Mouse (Mus musculus): Measurements from ENCODE around the gene Det1. TPM values are rescaled to one million over a fixed set of nuclear protein-coding genes. Genes with fewer than 3 reads are reported as not detected.

The Det1 gene
- 12.6 and 13.5 TPM in 2 replicates for polyA plus RNA-seq (2015; fragmentation: Nextera tagmentation; extraction: Ambion mirVana)

DNA sequence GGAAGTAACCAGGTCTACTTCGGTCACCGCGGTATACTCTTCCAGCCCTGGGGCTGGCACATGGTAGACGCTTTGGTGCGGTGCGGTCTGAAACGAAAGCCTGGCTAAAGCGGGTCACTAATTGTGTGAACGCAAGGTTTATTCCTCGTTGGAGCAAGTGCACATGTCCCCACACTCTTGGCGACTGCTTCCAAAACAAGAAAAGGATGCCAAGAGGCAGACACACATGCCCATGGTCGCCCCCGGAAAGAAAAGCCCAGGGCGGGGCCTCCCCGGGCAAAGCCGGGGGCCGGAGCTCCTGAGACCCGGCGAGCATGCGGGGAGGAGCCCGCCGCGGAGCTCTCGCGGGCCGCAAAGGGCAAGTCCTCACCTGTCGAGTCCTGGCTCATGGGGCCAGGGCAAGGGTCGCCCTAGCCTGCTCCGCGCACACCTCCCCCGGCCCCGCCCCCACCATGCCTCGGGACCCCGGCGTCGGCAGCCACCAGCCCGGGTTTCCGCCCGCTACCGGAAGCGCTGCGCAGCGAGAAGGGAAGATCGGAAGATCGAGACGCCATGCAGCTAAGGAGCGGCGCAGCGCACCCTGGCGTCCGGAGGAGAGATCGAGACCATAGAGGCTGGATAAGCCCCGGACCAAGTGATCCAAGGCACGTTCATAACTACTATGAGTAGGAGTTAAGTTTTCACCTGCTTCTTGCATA is at the start of gene Det1:
Gene Det1 (minus strand): TSS at position 527 of the 698 bp plus-strand sequence.
- Histone ChIP-seq H3K36me3 (peaks cover 17% of the 10 kb centered on the region), H3K4me1 (peaks cover 13% of the 10 kb centered on the region), H3K27ac (replicated peaks) (peak within 1 kb of the TSS; percentile 88), H3K4me3 (replicated peaks) (peak within 1 kb of the TSS; percentile 90), H3K4me2 (peak within 1 kb of the TSS; percentile 61), H3K9me3 (replicated peaks) (no peaks in the 10 kb centered on the region), H3K27me3 (replicated peaks) (no peaks in the 10 kb centered on the region), H3K9ac (replicated peaks) (peak within 1 kb of the TSS; percentile 92)
- ATAC-seq (ENCODE audit: low FRiP score) = peak; percentile 96
- under 1% methylated on average over 54 of the region's 54 CpGs for WGBS

DNA sequence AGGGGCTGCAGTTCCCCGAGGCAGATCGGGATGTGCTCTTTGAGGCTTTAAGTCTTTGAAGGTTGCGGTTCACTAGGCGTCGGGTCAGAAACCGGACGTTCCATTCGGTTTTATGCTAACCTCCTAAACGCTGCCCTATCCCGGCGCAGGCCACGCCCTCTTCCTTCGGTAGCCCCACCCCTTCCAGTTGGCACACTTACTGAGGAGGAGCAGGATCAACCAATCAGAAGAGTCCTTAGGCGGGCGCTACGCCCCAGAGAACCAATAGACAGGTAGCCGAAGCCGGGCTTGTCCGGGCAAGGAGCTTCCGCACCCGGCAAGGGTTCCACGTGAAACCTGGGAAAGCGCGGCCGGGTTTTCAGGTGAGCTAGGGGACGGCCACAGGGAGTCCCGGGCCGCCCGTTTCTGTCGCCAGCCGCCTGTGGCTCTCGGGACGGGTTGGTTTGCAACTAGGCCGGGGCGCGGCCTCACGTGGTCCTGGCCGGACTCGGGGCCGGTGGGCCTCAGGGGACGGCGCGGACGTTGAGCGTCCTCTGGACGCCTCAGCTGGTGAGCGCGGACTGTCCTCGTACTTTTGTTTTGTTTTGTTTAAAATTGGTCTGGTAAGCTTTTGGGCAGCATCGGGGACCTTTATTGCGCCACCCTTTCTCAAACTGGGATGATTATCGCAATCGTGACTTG is 48.7 kb upstream of the Det1 start, which contains the start of gene Aen:
Gene Aen (plus strand): TSS at position 202 of the 681 bp plus-strand sequence.
- H3K27me3 ChIP-seq (replicated peaks) = no peaks in the 10 kb centered on the region
- under 1% methylated on average over 53 of the region's 53 CpGs for WGBS
- peak; percentile 98 for ATAC-seq (ENCODE audit: low FRiP score)
- H3K36me3 ChIP-seq = no peaks in the 10 kb centered on the region
- H3K9ac ChIP-seq (replicated peaks) = peak within 1 kb of the TSS; percentile 77
- H3K4me1 ChIP-seq = peaks cover 21% of the 10 kb centered on the region
- peak within 1 kb of the TSS; percentile 64; the same call in 1 of the 2 replicates for H3K27ac ChIP-seq (replicated peaks)
- no peaks in the 10 kb centered on the region for H3K9me3 ChIP-seq (replicated peaks)
- H3K4me3 ChIP-seq (replicated peaks) = peak within 1 kb of the TSS; percentile 99
- H3K4me2 ChIP-seq = peak within 1 kb of the TSS; percentile 87

DNA sequence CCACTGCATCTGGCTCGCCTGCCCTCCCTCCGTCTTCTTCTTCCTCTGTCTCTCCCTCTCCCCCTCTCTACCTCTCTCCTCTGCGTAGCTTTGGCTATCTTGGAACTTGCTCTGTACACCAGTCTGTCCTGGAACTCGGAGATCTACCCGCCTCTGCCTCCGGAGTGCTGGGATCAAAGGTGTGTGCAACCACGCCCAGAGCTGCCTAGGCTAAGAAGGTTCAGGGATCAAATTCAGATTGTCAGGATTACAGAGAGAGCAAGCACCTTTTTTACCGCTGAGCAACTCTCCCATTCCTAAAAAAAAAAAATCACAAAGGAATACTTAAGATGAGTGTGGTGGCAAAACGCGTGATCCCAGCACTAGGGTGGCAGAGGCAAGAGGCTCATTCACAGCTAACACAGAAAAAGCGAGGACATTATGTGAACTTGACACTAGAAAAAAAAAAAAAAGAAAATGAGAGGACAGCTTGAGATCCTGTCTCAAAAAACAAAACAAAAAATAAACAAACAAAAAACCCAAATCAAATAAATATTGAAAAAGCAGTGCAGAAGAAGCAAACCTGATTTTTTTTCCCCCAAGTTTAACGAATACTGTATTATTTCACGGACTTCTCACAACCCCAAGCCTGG is 48.1 kb upstream of the Det1 start:
- Histone ChIP-seq H3K27me3 (replicated peaks) (no peaks in the 10 kb centered on the region), H3K36me3 (no peaks in the 10 kb centered on the region), H3K9ac (replicated peaks) (peak overlapping the region; percentile 77), H3K4me3 (replicated peaks) (peak overlapping the region; percentile 99), H3K9me3 (replicated peaks) (no peaks in the 10 kb centered on the region), H3K27ac (replicated peaks) (peak overlapping the region; percentile 64; the same call in 1 of the 2 replicates), H3K4me2 (peak overlapping the region; percentile 87), H3K4me1 (peaks cover 24% of the 10 kb centered on the region)
- WGBS = 53% methylated on average over 13 of the region's 13 CpGs
- ATAC-seq (ENCODE audit: low FRiP score) = no peak

DNA sequence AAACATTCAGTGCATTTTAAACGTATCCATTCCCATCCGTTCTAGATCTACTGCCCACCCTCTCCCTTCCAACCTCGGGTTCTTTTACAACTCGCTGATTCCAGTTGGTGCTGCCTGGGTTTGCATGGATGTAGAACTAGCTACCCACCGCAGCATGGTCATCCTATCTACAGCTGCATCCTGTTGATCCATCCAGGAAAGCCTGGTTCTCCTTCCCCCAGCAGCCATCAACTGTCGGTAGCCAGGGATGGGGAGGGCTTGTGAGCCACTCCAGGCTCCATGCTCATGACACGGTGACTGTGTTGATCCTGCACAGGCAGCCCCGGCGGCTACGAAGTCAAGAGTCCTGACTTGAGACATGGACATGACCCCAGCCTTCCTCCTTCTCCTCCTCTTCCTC is 46.9 kb upstream of the Det1 start:
- peaks cover 24% of the 10 kb centered on the region for H3K4me1 ChIP-seq
- H3K9me3 ChIP-seq (replicated peaks) = no peaks in the 10 kb centered on the region
- no peaks in the 10 kb centered on the region for H3K27me3 ChIP-seq (replicated peaks)
- no peak overlapping the region for H3K4me3 ChIP-seq (replicated peaks)
- ATAC-seq (ENCODE audit: low FRiP score) = no peak
- H3K9ac ChIP-seq (replicated peaks) = no peak overlapping the region
- H3K4me2 ChIP-seq = no peak overlapping the region
- H3K27ac ChIP-seq (replicated peaks) = no peak overlapping the region
- WGBS = 93% methylated on average over 10 of the region's 10 CpGs
- H3K36me3 ChIP-seq = no peaks in the 10 kb centered on the region

DNA sequence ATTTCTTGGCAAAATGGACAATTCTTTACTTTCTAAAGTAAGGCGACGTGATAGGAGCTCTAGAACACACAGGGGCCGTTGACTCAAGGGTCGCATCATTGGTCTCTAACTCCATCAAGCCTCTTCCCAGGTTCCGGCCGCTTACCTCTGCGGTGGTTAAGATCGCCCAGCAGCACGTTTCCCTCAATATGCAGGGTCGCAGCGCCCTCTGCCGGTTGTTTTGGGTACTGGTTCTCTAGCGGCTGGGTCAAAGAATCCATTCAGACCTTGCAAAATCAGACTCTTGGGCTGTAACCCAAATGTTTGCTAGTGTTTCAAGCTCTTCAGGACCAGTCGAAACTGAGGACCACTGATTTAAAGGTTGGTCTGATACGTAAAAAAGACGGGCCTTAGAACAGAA is 43.6 kb upstream of the Det1 start:
- no peak overlapping the region for H3K9ac ChIP-seq (replicated peaks)
- no peaks in the 10 kb centered on the region for H3K9me3 ChIP-seq (replicated peaks)
- H3K27ac ChIP-seq (replicated peaks) = no peak overlapping the region
- H3K4me2 ChIP-seq = no peak overlapping the region
- H3K27me3 ChIP-seq (replicated peaks) = no peaks in the 10 kb centered on the region
- no peak overlapping the region for H3K4me3 ChIP-seq (replicated peaks)
- WGBS = 2% methylated on average over 16 of the region's 16 CpGs
- H3K36me3 ChIP-seq = no peaks in the 10 kb centered on the region
- ATAC-seq (ENCODE audit: low FRiP score) = no peak
- peaks cover 40% of the 10 kb centered on the region for H3K4me1 ChIP-seq

DNA sequence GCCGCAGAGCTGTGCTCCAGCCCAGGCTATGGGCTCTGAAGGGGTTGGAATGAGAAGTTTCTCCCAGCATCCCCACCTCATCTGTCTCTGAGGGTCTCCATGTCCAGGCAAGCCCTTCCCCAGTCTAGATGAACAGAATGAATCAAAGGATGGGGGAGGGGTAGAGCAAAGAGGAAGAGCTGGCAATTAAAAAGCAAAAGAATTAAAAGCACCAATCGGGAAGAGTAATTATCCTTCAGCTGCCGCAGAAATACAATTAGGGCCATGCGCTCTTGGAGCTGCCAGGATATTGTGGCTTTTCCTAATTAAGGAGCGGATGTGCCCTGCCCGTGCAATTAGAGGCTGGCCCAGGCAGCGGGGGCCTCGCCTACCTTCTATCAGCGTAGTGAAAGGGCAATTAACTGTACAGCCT is 40.4 kb upstream of the Det1 start:
- Histone ChIP-seq H3K4me1 (peaks cover 63% of the 10 kb centered on the region), H3K4me3 (replicated peaks) (peak overlapping the region; percentile 20; the same call in 1 of the 2 replicates), H3K4me2 (peak overlapping the region; percentile 59), H3K27ac (replicated peaks) (peak overlapping the region; percentile 82), H3K36me3 (no peaks in the 10 kb centered on the region), H3K9ac (replicated peaks) (no peak overlapping the region; the same call in none of the 2 replicates), H3K9me3 (replicated peaks) (no peaks in the 10 kb centered on the region), H3K27me3 (replicated peaks) (no peaks in the 10 kb centered on the region)
- 9% methylated on average over 9 of the region's 9 CpGs for WGBS
- no peak for ATAC-seq (ENCODE audit: low FRiP score)

DNA sequence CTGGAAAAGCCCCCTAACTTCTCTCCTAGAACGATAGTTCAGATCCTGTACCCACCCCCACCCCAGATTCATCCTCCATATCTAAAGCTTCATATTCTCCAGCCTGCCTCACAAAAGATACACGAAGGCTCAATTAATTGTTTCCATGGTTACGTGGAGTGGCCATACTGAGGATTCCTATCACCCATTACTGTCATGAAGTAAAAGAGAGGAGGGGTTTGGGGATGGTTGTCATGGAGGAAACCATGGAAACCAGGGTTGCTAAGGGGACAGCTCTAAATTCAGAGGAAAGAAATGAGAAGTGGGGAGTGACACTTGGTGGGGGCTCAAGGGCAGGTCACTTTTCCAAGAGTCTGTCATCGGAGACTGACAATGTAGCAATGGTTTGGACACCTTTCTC is 39.4 kb upstream of the Det1 start:
- ATAC-seq (ENCODE audit: low FRiP score) = 0 out of 2 replicates have a peak, but pooled peaks have one; percentile 5
- Histone ChIP-seq H3K9me3 (replicated peaks) (no peaks in the 10 kb centered on the region), H3K9ac (replicated peaks) (no peak overlapping the region), H3K4me1 (peaks cover 70% of the 10 kb centered on the region), H3K36me3 (no peaks in the 10 kb centered on the region), H3K4me2 (peak overlapping the region; percentile 59), H3K27ac (replicated peaks) (peak overlapping the region; percentile 82), H3K27me3 (replicated peaks) (no peaks in the 10 kb centered on the region), H3K4me3 (replicated peaks) (peak overlapping the region; percentile 20)
- WGBS = 15% methylated on average over 4 of the region's 4 CpGs

DNA sequence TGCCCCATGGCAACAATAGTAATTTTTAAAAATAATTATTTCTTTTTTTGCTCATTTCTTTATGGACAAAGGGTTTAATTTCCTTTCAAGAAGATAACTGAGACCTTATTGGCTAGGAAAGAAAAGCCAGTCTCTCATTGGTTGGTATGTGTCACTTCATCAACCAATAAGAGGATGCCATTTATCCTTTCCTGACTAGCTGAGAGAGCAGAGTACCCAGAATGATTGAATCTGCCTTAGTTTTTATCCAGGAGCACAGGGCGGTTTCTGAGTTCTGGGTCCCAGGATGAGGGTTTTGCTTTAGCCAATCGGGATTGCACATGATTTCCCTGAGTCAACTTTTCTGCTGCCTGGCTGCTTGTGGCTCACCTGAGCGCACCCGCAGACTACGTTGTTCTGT is 38.3 kb upstream of the Det1 start:
- Histone ChIP-seq H3K27ac (replicated peaks) (peak overlapping the region; percentile 82), H3K4me3 (replicated peaks) (peak overlapping the region; percentile 20), H3K4me2 (peak overlapping the region; percentile 59), H3K27me3 (replicated peaks) (no peaks in the 10 kb centered on the region), H3K9me3 (replicated peaks) (no peaks in the 10 kb centered on the region), H3K36me3 (no peaks in the 10 kb centered on the region), H3K4me1 (peaks cover 73% of the 10 kb centered on the region), H3K9ac (replicated peaks) (no peak overlapping the region)
- WGBS = 47% methylated on average over 5 of the region's 5 CpGs
- ATAC-seq (ENCODE audit: low FRiP score) = no peak

DNA sequence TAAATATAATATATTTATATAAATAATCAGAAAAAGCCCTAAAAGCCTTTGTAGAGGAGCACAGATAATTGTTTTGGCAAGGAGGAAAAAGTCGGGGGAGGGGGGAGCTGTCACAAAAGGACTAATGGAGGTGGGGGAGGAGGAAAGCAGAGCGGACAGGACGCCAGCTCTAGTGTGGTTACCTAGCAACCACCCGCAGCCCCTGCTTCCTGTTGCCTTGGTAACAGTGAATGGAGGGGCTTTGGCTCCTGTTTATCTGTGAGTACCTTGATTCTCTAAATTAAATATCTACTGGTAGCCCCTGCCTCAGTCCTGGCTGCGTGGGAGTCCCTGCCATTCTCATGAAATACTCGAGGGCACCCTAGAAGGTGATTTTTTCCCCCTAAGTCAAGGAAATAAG is 37.1 kb upstream of the Det1 start:
- Histone ChIP-seq H3K36me3 (no peaks in the 10 kb centered on the region), H3K9ac (replicated peaks) (peak overlapping the region; percentile 21), H3K4me1 (peaks cover 73% of the 10 kb centered on the region), H3K27me3 (replicated peaks) (no peaks in the 10 kb centered on the region; the same call in 1 of the 2 replicates), H3K4me2 (peak overlapping the region; percentile 59), H3K27ac (replicated peaks) (peak overlapping the region; percentile 77), H3K4me3 (replicated peaks) (peak overlapping the region; percentile 47), H3K9me3 (replicated peaks) (no peaks in the 10 kb centered on the region)
- peak; percentile 54 for ATAC-seq (ENCODE audit: low FRiP score)
- 4% methylated on average over 6 of the region's 6 CpGs for WGBS

DNA sequence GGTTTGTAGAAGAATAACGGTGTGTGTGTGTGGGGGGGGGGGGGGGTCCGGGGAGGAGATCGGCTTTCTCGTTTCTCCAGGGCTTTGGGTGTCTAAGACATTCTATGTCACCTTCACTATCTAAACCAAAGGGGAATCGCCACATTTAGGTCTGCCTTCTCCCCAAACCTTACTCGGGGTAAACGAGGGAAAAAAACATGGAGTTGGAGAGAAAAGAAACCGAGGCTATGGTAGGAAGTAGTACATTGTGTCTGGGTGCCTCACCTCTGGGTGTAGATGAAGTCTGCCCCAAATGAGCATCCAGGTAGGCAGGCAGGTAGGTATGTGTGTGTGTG is 36.6 kb upstream of the Det1 start:
- H3K4me1 ChIP-seq = peaks cover 70% of the 10 kb centered on the region
- no peaks in the 10 kb centered on the region for H3K9me3 ChIP-seq (replicated peaks)
- peak overlapping the region; percentile 47 for H3K4me3 ChIP-seq (replicated peaks)
- no peaks in the 10 kb centered on the region for H3K36me3 ChIP-seq
- no peak for ATAC-seq (ENCODE audit: low FRiP score)
- peak overlapping the region; percentile 84 for H3K27ac ChIP-seq (replicated peaks)
- 4% methylated on average over 8 of the region's 8 CpGs for WGBS
- no peaks in the 10 kb centered on the region; the same call in 1 of the 2 replicates for H3K27me3 ChIP-seq (replicated peaks)
- peak overlapping the region; percentile 69 for H3K9ac ChIP-seq (replicated peaks)
- peak overlapping the region; percentile 59 for H3K4me2 ChIP-seq

DNA sequence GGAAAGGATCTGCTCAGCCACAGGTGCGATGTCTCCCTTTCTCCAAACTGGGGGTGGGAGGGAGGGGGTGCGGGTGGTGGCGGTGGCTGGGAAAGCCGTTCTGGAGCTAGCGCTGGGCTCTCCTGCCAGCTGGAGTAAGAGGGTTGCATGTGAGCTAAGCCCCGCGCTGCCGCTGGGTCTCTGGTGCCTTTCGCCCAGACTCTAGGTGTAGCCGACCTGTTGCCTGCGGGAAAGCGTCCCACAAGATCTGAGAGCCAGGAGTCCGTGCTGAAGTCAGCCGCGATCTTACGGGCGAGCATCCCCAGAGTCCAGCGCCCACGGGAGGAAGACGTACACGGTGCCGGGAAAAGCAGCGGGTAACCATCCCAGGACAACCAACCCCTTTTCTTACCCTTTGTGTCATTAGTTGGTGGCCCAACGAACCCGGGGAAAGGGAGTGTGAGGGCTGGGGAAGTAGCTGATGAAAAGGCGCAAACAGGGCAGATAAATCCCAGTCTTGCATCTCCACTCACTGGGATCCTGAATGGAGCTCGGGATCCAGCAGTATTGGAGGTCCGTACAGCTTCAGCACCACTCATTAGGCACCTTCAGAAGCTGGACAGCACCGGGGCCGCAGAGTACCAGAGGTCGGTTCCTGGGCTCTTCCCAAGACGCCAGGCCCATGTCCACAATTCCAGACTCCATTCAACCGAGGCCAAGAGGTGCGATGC is 36.1 kb upstream of the Det1 start:
- Histone ChIP-seq H3K27me3 (replicated peaks) (no peaks in the 10 kb centered on the region; the same call in 1 of the 2 replicates), H3K27ac (replicated peaks) (peak overlapping the region; percentile 84), H3K4me1 (peaks cover 65% of the 10 kb centered on the region), H3K9me3 (replicated peaks) (no peaks in the 10 kb centered on the region), H3K4me2 (peak overlapping the region; percentile 59), H3K4me3 (replicated peaks) (peak overlapping the region; percentile 47), H3K9ac (replicated peaks) (peak overlapping the region; percentile 69), H3K36me3 (no peaks in the 10 kb centered on the region)
- ATAC-seq (ENCODE audit: low FRiP score) = no peak
- WGBS = 3% methylated on average over 33 of the region's 34 CpGs
